Mouse (Mus musculus): ENCODE data around the gene Sbk3.

DNA sequence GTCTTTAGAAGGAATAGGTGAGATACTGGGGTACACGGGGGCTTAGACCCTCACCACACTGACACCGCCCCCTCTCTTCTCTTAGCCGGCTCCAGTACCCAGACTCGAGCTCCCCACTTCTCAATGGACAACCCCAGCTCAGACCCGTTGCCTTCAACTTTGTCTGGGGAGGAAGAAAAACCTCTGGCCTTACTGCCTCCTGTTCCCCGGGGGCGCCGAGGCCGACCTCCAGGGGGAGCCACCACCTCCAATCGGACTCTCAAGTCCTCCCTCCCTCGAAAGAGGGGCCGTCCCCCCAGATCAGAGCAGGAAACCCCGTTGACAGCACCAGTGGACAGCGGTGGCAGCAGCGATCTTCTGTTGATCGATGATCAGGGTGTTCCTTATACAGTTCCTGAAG lies 46.4 kb upstream of the Sbk3 start:
- no peak for TF ChIP-seq POLR2A (IDR thresholded peaks at IDR 0.05; ENCODE audit: low read depth, low read length)
- no peak for TF ChIP-seq CTCF (IDR thresholded peaks at IDR 0.05; ENCODE audit: extremely low read depth, insufficient read length, insufficient replicate concordance, low read depth, low read length)

Measured in small intestine, adult 2 months (tissue).